Mouse (Mus musculus) kidney, postnatal 0 days (tissue): ENCODE results near the gene Tmem88b. TPM values are rescaled to one million over a fixed set of nuclear protein-coding genes. Genes with fewer than 3 reads are reported as not detected.
A peak's percentile ranks its signal among the peaks of the same experiment; 100 is the strongest.

ENCODE experiments used
- ATAC-seq: fragments of 200-750 bp; cut with Nextera tagmentation; replicated peaks from 2 replicates; pipeline ENCODE4 v1.8.0; 2017; ENCODE audit warnings: low read depth, moderate number of reproducible peaks, moderate TSS enrichment, moderate library complexity; ENCODE audit not compliant: low FRiP score
- DNase-seq: peaks from one replicate; pipeline ENCODE4 v3.0.0-alpha.2; 2016; ENCODE audit warnings: low spot score
- H3K27ac ChIP-seq: fragments of 300-500 bp; sonication (generic); 2 replicates; pipeline ENCODE4 v1.5.1; 2014; ENCODE audit warnings: mild to moderate bottlenecking
- H3K27me3 ChIP-seq: fragments of 300-500 bp; sonication (generic); 2 replicates; pipeline ENCODE4 v1.6.1; 2014; ENCODE audit warnings: low read length, mixed read lengths; ENCODE audit not compliant: insufficient read depth
- H3K36me3 ChIP-seq: fragments of 300-500 bp; sonication (generic); 2 replicates; pipeline ENCODE4 v1.6.1; 2014; ENCODE audit warnings: low read length, mixed read lengths; ENCODE audit not compliant: insufficient read depth
- H3K4me1 ChIP-seq: fragments of 300-500 bp; sonication (generic); replicated peaks from 2 replicates; pipeline ENCODE4 v1.6.1; 2014; ENCODE audit warnings: antibody characterized with exemption, low read length, mixed read lengths; ENCODE audit not compliant: insufficient read depth
- H3K4me2 ChIP-seq: fragments of 300-500 bp; sonication (generic); 2 replicates; pipeline ENCODE4 v1.6.1; 2014; ENCODE audit warnings: mild to moderate bottlenecking, low read length, moderate library complexity, mixed read lengths
- H3K4me3 ChIP-seq: fragments of 300-500 bp; sonication (generic); replicated peaks from 2 replicates; pipeline ENCODE4 v1.5.1; 2014; ENCODE audit warnings: low read depth, low read length
- H3K9ac ChIP-seq: fragments of 300-500 bp; sonication (generic); 2 replicates; pipeline ENCODE4 v1.6.1; 2014; ENCODE audit warnings: low read depth, low read length
- H3K9me3 ChIP-seq: fragments of 300-500 bp; sonication (generic); replicated peaks from 2 replicates; pipeline ENCODE4 v1.6.1; 2016; ENCODE audit warnings: low read length, inconsistent platforms, mixed read lengths
- CTCF ChIP-seq: IDR thresholded peaks from 2 replicates; pipeline ENCODE4 v1.5.1; 2016; ENCODE audit warnings: antibody characterized with exemption, low read depth, mild to moderate bottlenecking, moderate library complexity
- WGBS: fragments of 180-500 bp; shearing (Covaris S2); extraction: QIAGEN DNeasy Blood & Tissue Kit; methylation state at CpG from one replicate; pipeline ENCODE4 v1.1.7; 2014; 5-methylcytosine and 5-hydroxymethylcytosine counted together
- polyA plus RNA-seq: library from polyadenylated mRNA; unstranded; fragments of >200 nt; fragmentation: Nextera tagmentation; extraction: Ambion mirVana; gene quantifications from 2 replicates; pipeline ENCODE4 v1.2.1, GENCODE M21; 2015

Gene Tmem88b
- polyA plus RNA-seq, 1 experiment from 2014 or later, result 0.16 TPM

GRCm38 (mm10) chr4:155830596-155830995 lies 44.9 kb upstream of the Tmem88b start:
- Histone ChIP-seq H3K9me3 (no peaks in the 10 kb centered on the region), H3K9ac (no peak overlapping the region), H3K4me1 (peaks cover 10% of the 10 kb centered on the region), H3K27me3 (no peaks in the 10 kb centered on the region), H3K4me3 (no peak overlapping the region; the same call in 1 of the 2 replicates), H3K4me2 (peak overlapping the region; percentile 88; the same call in 1 of the 2 replicates), H3K27ac (peak overlapping the region; percentile 91; the same call in 1 of the 2 replicates), H3K36me3 (peaks cover 10% of the 10 kb centered on the region)
- ATAC-seq, result no peak; the same call in none of the 2 replicates
- no peak for TF ChIP-seq CTCF
- DNase-seq, result no peak
- WGBS, result 50% methylated on average over 8 of the region's 8 CpGs

GRCm38 (mm10) chr4:155829866-155830265 lies 44.2 kb upstream of the Tmem88b start:
- DNase-seq, result no peak
- H3K9ac ChIP-seq, result no peak overlapping the region
- no peak for TF ChIP-seq CTCF
- no peak overlapping the region; the same call in 1 of the 2 replicates for H3K27ac ChIP-seq
- H3K9me3 ChIP-seq, result no peaks in the 10 kb centered on the region
- no peak overlapping the region for H3K4me2 ChIP-seq
- H3K4me1 ChIP-seq, result peaks cover 10% of the 10 kb centered on the region
- no peak overlapping the region for H3K4me3 ChIP-seq
- peaks cover 17% of the 10 kb centered on the region for H3K36me3 ChIP-seq
- H3K27me3 ChIP-seq, result no peaks in the 10 kb centered on the region
- 81% methylated on average over 4 of the region's 4 CpGs for WGBS
- ATAC-seq, result no peak

GRCm38 (mm10) chr4:155823443-155823842 lies 37.8 kb upstream of the Tmem88b start:
- 95% methylated on average over 16 of the region's 16 CpGs for WGBS
- DNase-seq, result no peak
- Histone ChIP-seq H3K4me3 (no peak overlapping the region), H3K9me3 (no peaks in the 10 kb centered on the region), H3K27me3 (no peaks in the 10 kb centered on the region), H3K27ac (no peak overlapping the region), H3K36me3 (peaks cover 63% of the 10 kb centered on the region), H3K4me2 (no peak overlapping the region), H3K9ac (no peak overlapping the region), H3K4me1 (no peaks in the 10 kb centered on the region)
- TF ChIP-seq CTCF, result no peak
- ATAC-seq, result no peak

GRCm38 (mm10) chr4:155821025-155821424 lies 35.4 kb upstream of the Tmem88b start:
- peak; percentile 59 for TF ChIP-seq CTCF
- Histone ChIP-seq H3K27ac (no peak overlapping the region), H3K9me3 (no peaks in the 10 kb centered on the region), H3K36me3 (peaks cover 74% of the 10 kb centered on the region), H3K4me2 (no peak overlapping the region), H3K27me3 (no peaks in the 10 kb centered on the region), H3K9ac (no peak overlapping the region), H3K4me3 (no peak overlapping the region), H3K4me1 (no peaks in the 10 kb centered on the region)
- 81% methylated on average over 7 of the region's 7 CpGs for WGBS
- ATAC-seq (no peak), DNase-seq (peak; percentile 54)

- DNase-seq, result no peak
- 74% methylated on average over 4 of the region's 4 CpGs for WGBS
Observed at GRCm38 (mm10) chr4:155817533-155817932, 31.9 kb upstream of the Tmem88b start.

GRCm38 (mm10) chr4:155812665-155813181 lies 27.0 kb upstream of the Tmem88b start:
- peaks cover 53% of the 10 kb centered on the region for H3K36me3 ChIP-seq
- TF ChIP-seq CTCF, result no peak
- ATAC-seq (peak; percentile 41), DNase-seq (no peak)
- peaks cover 9% of the 10 kb centered on the region for H3K4me1 ChIP-seq
- H3K9me3 ChIP-seq, result no peaks in the 10 kb centered on the region
- peak overlapping the region; percentile 90 for H3K4me2 ChIP-seq
- peak overlapping the region; percentile 99 for H3K9ac ChIP-seq
- peak overlapping the region; percentile 87 for H3K27ac ChIP-seq
- WGBS, result under 1% methylated on average over 49 of the region's 49 CpGs
- H3K27me3 ChIP-seq, result no peaks in the 10 kb centered on the region
- peak overlapping the region; percentile 99 for H3K4me3 ChIP-seq

More at GRCm38 (mm10) chr4:155817533-155817932, 31.9 kb upstream of the Tmem88b start:
- Histone ChIP-seq H3K4me3 (no peak overlapping the region), H3K4me1 (peaks cover 9% of the 10 kb centered on the region), H3K9me3 (no peaks in the 10 kb centered on the region), H3K9ac (no peak overlapping the region), H3K36me3 (peaks cover 66% of the 10 kb centered on the region), H3K27me3 (no peaks in the 10 kb centered on the region), H3K4me2 (no peak overlapping the region), H3K27ac (no peak overlapping the region)
- ATAC-seq, result no peak
- no peak for TF ChIP-seq CTCF
